Mouse (Mus musculus) embryonic stem cell, embryonic (primary cell): ENCODE data around the gene Acvr1c.

Experiments
- CTCF ChIA-PET, 4 experiments: fragments of 300-600 bp in 2 of 4; fragments of 350-600 bp in 2 of 4; sonication (Branson Sonifier 250); formaldehyde crosslinking; loops; one replicate each; lab custom pipeline; 2022; ENCODE audit warnings: inconsistent platforms in 2 of 4; lab: Charles Lee
- POLR2A ChIA-PET, 4 experiments: fragments of 300-600 bp in 2 of 4; fragments of 350-600 bp in 2 of 4; sonication (Branson Sonifier 250); formaldehyde crosslinking; loops; one replicate each; lab custom pipeline; 2022; ENCODE audit warnings: antibody characterized with exemption in 4 of 4, inconsistent platforms in 1 of 4; lab: Charles Lee

Acvr1c gene

DNA sequence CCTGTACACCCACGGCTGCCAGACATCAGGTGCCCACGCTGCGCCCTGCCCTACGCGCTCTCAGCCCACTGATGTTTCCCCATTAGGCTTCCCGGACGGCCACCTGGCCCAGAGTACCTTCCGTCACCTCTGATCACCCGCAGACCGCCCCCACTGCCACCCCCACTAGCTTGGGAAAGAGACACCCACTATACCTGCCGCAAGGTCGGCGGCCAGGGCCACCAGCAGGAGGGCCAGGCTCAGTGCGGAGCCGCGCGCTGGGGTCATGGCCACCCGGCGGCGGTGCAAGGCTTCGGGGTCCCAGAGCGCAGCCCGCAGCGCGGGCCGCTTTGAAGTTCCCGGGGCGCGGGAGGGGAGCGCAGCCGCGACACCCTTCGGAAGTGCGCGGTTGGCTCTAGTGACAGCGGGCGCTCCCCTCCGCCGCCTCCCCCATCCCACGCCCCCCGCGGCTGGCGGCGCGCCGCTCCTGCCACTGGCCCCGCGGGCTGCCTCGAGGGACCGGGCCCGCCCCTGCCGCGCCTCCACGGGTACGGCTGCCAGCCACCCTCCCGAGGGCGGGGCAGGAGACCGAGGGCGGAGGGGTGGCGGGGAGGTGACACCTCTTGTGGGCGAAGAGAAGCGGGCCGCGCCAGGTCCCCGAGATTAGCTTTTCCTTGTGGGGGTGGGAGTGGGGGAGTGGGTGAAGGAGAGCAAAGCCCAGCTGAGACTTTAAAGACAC, at the start of gene Acvr1c:
Acvr1c (minus strand) TSS at position 482 of the 718 bp plus-strand sequence.
- ChIA-PET CTCF (interaction anchor here in 1 of 4 experiments (0.7 kb wide), 1 partner anchor 302 kb away, joined by 3 read pairs; no protein-coding TSS in a partner anchor), POLR2A (interaction anchor here in 1 of 4 experiments (0.8 kb wide), 1 partner anchor 96 kb away, joined by 3 read pairs; no protein-coding TSS in a partner anchor)

DNA sequence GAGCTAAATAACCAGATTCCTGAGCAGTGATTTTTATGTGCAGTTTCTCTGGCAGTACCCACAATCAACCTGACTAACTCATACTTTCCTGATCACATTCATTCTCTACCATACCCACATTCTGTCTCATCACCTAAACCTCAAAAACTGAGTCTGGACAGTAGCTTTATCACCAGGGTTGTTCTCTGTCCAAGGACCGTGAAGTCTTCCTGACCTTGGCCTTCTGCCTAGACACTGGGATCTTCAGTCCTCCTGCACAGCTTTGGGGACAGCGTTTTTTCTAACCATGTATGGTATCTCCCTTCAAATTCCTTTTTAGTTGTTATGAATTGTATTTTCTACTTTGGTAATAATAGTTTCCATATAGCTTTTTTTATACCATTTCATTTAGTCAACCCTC, 45.8 kb upstream of the Acvr1c start:
- POLR2A ChIA-PET: interaction anchor here in 1 of 4 experiments (0.6 kb wide), 1 partner anchor 413 kb away, joined by 4 read pairs; no protein-coding TSS in a partner anchor
- CTCF ChIA-PET: interaction anchor here in 1 of 4 experiments (0.8 kb wide), 1 partner anchor 164 kb away, joined by 5 read pairs; no protein-coding TSS in a partner anchor

- POLR2A ChIA-PET: no interaction called here
Measured at GRCm38 (mm10) chr2:58388601-58389000, 30.9 kb upstream of the Acvr1c start.

GRCm38 (mm10) chr2:58380020-58380419, 22.3 kb upstream of the Acvr1c start:
- ChIA-PET POLR2A (interaction anchor here in 1 of 4 experiments (0.6 kb wide), 1 partner anchor 589 kb away, joined by 4 read pairs; no protein-coding TSS in a partner anchor), CTCF (no interaction called here)

More at GRCm38 (mm10) chr2:58388601-58389000, 30.9 kb upstream of the Acvr1c start:
- CTCF ChIA-PET: no interaction called here

DNA sequence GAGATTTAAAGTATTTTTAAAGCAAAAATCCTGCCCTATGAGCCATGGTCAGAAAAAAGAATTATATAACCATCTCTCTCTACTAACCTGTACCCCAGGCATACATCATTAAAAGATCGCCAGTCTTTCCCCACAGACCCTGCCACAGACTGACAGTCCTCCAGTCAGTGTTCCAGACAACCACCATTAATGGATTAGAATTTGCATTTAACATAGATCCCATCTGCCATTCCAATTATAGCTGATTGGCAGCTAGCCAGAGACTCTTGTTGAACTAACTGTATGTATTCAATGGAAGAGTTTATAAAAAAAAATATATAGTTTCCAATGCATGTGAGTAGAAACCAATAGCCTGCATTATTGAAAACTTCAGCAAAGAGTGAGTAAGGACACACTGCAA, 21.8 kb upstream of the Acvr1c start:
- ChIA-PET POLR2A (interaction anchor here in 1 of 4 experiments (0.6 kb wide), 1 partner anchor 589 kb away, joined by 4 read pairs; no protein-coding TSS in a partner anchor), CTCF (no interaction called here)

- POLR2A ChIA-PET: interaction anchor here in 2 of 4 experiments (0.5 to 0.7 kb wide), 2 partner anchors 282 to 1443 kb away, joined by 3 read pairs; no protein-coding TSS in a partner anchor
- CTCF ChIA-PET: no interaction called here
Measured at GRCm38 (mm10) chr2:58377417-58378130, 19.9 kb upstream of the Acvr1c start.

DNA sequence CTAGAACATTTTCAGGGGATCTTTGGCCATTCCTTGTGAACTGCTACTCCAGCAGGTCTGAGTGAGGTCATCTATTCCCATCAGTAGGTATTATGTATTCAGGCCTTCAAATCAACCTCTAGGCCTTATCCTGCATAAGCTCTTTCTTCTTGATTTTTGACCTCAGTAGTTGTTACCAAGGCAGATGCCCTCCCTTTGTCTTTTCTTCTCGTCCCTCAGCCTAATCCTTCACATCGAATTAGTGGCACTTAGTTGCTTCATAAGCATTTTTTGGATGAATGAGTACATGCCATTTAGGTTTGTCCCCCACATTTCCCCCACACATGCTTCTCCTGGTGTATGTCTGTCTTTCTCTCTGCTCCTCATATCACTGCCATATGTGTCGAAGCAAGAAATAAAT, 8.5 kb upstream of the Acvr1c start:
- ChIA-PET POLR2A (no interaction called here), CTCF (no interaction called here)

- ChIA-PET CTCF (no interaction called here), POLR2A (no interaction called here)
Measured at GRCm38 (mm10) chr2:58361361-58362046, 3.8 kb upstream of the Acvr1c start.

GRCm38 (mm10) chr2:58358132-58358460, 401 bp upstream of the Acvr1c start:
- POLR2A ChIA-PET: interaction anchor here in 1 of 4 experiments (0.8 kb wide), 1 partner anchor 95 kb away, joined by 3 read pairs; no protein-coding TSS in a partner anchor

GRCm38 (mm10) chr2:58357068-58357413, 654 bp downstream of the Acvr1c start:
- POLR2A ChIA-PET: interaction anchor here in 1 of 4 experiments (0.7 kb wide), 1 partner anchor 1114 kb away, joined by 6 read pairs; no protein-coding TSS in a partner anchor
- CTCF ChIA-PET: no interaction called here

More at GRCm38 (mm10) chr2:58358132-58358460, 401 bp upstream of the Acvr1c start:
- CTCF ChIA-PET: interaction anchor here in 1 of 4 experiments (0.7 kb wide), 1 partner anchor 302 kb away, joined by 3 read pairs; no protein-coding TSS in a partner anchor

DNA sequence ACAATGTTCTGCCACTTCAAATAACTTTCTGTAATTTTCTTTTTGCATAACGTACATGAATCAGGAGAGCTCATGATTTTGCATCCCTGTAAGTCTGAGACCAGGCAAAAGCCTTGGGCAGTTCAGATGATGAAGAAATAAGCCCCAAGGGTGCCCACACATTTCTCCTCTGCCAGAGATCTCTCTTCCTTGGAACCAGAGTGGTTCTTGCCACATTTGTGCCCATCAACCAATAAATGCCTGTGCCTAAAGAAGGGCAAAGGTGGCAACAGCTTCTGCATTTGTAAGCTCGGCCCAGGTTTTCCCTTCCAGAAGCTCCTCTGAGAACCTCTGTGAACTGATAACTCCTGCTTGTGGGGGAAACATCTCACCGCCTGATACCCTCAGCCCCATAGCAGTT, 3.3 kb downstream of the Acvr1c start:
- CTCF ChIA-PET: interaction anchor here in 1 of 4 experiments (0.9 kb wide), 1 partner anchor 311 kb away, joined by 3 read pairs; no protein-coding TSS in a partner anchor

DNA sequence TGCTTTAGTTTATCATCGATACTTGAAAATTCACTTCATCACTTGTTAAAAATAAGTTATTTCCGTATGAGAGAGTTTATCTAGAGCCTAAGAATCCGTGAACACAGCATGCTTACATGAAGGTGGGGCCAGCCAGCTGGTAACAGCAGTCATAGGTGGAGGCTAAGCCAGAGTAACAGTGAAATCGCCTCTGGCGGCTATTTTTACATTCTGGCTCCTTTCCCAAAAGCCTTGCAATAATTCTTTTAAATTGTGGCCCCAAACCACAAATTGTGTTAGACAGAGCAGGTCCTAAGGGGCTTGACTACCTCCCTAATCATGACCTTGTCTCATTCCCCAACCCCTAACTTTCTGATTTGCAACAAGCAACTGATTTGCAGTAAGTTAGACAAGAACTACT, 4.8 kb downstream of the Acvr1c start:
- ChIA-PET POLR2A (no interaction called here), CTCF (no interaction called here)

More for the DNA sequence above, 3.3 kb downstream of the Acvr1c start:
- POLR2A ChIA-PET: no interaction called here

DNA sequence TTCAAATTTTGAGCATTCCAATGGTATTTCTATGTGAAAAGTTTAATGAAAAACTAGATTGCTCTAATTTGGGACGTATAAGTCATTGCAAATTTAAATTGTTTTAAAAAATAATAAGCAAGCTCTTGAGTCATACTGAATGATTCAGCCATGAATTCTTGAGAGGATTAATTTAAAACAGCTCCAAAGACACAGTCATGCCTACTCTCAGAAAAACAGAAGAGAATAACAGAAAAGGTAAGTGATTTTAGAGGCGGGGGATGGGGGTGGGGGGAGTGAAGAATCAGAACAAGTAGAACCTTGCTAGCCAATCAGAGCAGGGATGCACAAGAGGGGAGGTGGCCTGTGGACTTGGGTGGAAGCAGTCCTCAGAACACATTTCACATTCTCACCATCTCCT, 7.0 kb downstream of the Acvr1c start:
- ChIA-PET CTCF (no interaction called here), POLR2A (no interaction called here)

- POLR2A ChIA-PET: interaction anchor here in 1 of 4 experiments (0.7 kb wide), 1 partner anchor 13 kb away, joined by 4 read pairs; no protein-coding TSS in a partner anchor
- CTCF ChIA-PET: no interaction called here
Measured at GRCm38 (mm10) chr2:58336730-58337129, 21.0 kb downstream of the Acvr1c start.

GRCm38 (mm10) chr2:58329589-58329988, 28.1 kb downstream of the Acvr1c start:
- POLR2A ChIA-PET: no interaction called here
- CTCF ChIA-PET: no interaction called here

- POLR2A ChIA-PET: no interaction called here
- CTCF ChIA-PET: no interaction called here
Measured at GRCm38 (mm10) chr2:58324118-58324901, 33.4 kb downstream of the Acvr1c start.

GRCm38 (mm10) chr2:58323274-58323673, 34.4 kb downstream of the Acvr1c start:
- POLR2A ChIA-PET: no interaction called here
- CTCF ChIA-PET: no interaction called here

DNA sequence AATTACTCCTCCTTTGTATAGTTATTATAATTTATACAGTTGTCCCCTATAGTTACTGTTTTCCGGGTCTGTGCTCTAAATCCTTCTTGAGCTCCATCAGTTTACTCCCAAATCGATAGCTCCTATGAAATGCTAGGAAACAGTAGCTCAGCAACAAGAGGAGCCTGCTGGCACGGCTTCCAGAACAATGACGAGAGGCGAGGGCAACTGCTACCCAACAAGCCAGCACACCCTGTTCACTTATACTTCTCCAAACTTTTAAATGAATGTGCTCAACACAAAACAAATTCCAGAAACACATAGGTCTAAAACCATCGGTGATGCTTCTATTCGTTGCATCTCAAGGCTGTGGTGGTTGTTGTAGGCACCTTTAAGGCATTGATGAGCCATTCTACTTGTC, 41.5 kb downstream of the Acvr1c start:
- ChIA-PET CTCF (no interaction called here), POLR2A (no interaction called here)
